Mouse (Mus musculus) lung, adult 2 months (tissue): Measurements from ENCODE around the gene Gm47791.

Experiments used
- CTCF ChIP-seq: fragments of 200-500 bp; IDR thresholded peaks from 2 replicates; pipeline ENCODE4 v1.5.1; 2011; ENCODE audit warnings: mild to moderate bottlenecking, low read length, control low read depth; ENCODE audit not compliant: insufficient read depth
- POLR2A ChIP-seq: fragments of 200-500 bp; IDR thresholded peaks from 2 replicates; pipeline ENCODE4 v1.6.1; 2011; ENCODE audit warnings: low read depth, mild to moderate bottlenecking, control low read depth, low read length, borderline replicate concordance; ENCODE audit errors: extremely low read depth

GRCm38 (mm10) chr1:82791105-82791504 is 20.1 kb upstream of the Gm47791 start:
- TF ChIP-seq CTCF (no peak), POLR2A (no peak)
